Mouse (Mus musculus): ENCODE results near the gene Tex38.

DNA sequence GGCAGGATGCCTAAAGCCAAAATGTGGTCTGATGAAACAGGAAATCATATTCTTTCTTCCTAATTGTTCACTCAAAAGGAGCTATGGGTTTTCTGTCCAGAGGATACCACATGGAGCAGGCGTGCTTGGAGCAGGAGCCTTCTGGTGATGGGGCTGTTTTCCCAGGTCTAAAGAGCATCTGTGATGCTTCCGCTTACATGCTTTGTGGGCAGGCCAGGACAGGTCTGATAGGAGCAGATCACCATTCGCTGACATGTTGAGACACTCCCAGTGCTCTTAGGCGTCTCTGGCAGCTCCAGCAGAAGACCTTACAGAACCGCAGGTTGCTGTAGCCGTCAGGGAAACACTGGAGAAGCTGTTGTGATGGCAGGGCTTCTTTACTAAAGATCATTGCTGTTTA, 5.8 kb downstream of the Tex38 start:
- TF ChIP-seq CTCF (IDR thresholded peaks at IDR 0.05; ENCODE audit: low read depth), result no peak
- no peak for TF ChIP-seq EP300 (IDR thresholded peaks at IDR 0.05; ENCODE audit: low read depth)

Measured in heart, postnatal 0 days (tissue).